Mouse (Mus musculus) midbrain, embryonic 16.5 days (tissue): ENCODE measurements at regions not wholly inside any gene's neighbourhood (a gene's known extent, or its start where the extent isn't known, plus 50 kb on each side); places are given as distances from the start of the nearest gene placed in this dataset.

Experiments
- ATAC-seq: fragments of 200-750 bp; cut with Nextera tagmentation; 2 replicates; pipeline ENCODE4 v1.8.0; 2017; ENCODE audit warnings: moderate TSS enrichment
- H3K27ac ChIP-seq: fragments of 300-500 bp; sonication (generic); 2 replicates; pipeline ENCODE4 v1.5.1; 2014; ENCODE audit warnings: mild to moderate bottlenecking, low read length, mixed read lengths
- H3K27me3 ChIP-seq: fragments of 300-500 bp; sonication (generic); 2 replicates; pipeline ENCODE4 v1.6.1; 2014; ENCODE audit warnings: low read depth, low read length, mixed read lengths; ENCODE audit not compliant: control insufficient read depth, insufficient read depth
- H3K36me3 ChIP-seq: fragments of 300-500 bp; sonication (generic); 2 replicates; pipeline ENCODE4 v1.6.1; 2014; ENCODE audit warnings: mild to moderate bottlenecking, low read length, moderate library complexity, mixed read lengths; ENCODE audit not compliant: control insufficient read depth, insufficient read depth
- H3K4me1 ChIP-seq: fragments of 300-500 bp; sonication (generic); 2 replicates; pipeline ENCODE4 v1.6.1; 2014; ENCODE audit warnings: mild to moderate bottlenecking, low read length, mixed read lengths; ENCODE audit not compliant: control insufficient read depth, insufficient read depth
- H3K4me2 ChIP-seq: fragments of 300-500 bp; sonication (generic); 2 replicates; pipeline ENCODE4 v1.6.1; 2014; ENCODE audit warnings: mild to moderate bottlenecking, low read length, mixed read lengths
- H3K4me3 ChIP-seq: fragments of 300-500 bp; sonication (generic); 2 replicates; pipeline ENCODE4 v1.5.1; 2014; ENCODE audit warnings: low read depth, mild to moderate bottlenecking, low read length, moderate library complexity, mixed read lengths
- H3K9ac ChIP-seq: fragments of 300-500 bp; sonication (generic); 2 replicates; pipeline ENCODE4 v1.6.1; 2014; ENCODE audit warnings: low read depth, low read length, mixed read lengths
- H3K9me3 ChIP-seq: fragments of 300-500 bp; sonication (generic); replicated peaks from 2 replicates; pipeline ENCODE4 v1.6.1; 2014; ENCODE audit warnings: mild to moderate bottlenecking, low read length, mixed read lengths; ENCODE audit not compliant: control insufficient read depth, poor library complexity, severe bottlenecking
- WGBS: fragments of 180-500 bp; shearing (Covaris S2); extraction: QIAGEN DNeasy Blood & Tissue Kit; methylation state at CpG from one replicate; pipeline ENCODE4 v1.1.7; 2014; 5-methylcytosine and 5-hydroxymethylcytosine counted together

GRCm38 (mm10) chr5:119139816-119140215 lies 530.7 kb upstream of the Tbx3 start:
- peaks cover 2% of the 10 kb centered on the region; the same call in 1 of the 2 replicates for H3K4me1 ChIP-seq
- H3K9me3 ChIP-seq, result no peaks in the 10 kb centered on the region
- 87% methylated on average over 6 of the region's 6 CpGs for WGBS
- no peak for ATAC-seq
- no peak overlapping the region for H3K27ac ChIP-seq
- no peaks in the 10 kb centered on the region for H3K27me3 ChIP-seq
- H3K9ac ChIP-seq, result no peak overlapping the region
- no peaks in the 10 kb centered on the region for H3K36me3 ChIP-seq
- no peak overlapping the region for H3K4me2 ChIP-seq
- no peak overlapping the region for H3K4me3 ChIP-seq

GRCm38 (mm10) chr5:119143411-119143810 lies 527.1 kb upstream of the Tbx3 start:
- no peak for ATAC-seq
- H3K4me1 ChIP-seq, result peaks cover under 1% of the 10 kb centered on the region; the same call in 1 of the 2 replicates
- 47% methylated on average over 8 of the region's 8 CpGs for WGBS

GRCm38 (mm10) chr5:119149389-119150185 lies 520.9 kb upstream of the Tbx3 start:
- no peak for ATAC-seq
- Histone ChIP-seq H3K27ac (no peak overlapping the region), H3K4me1 (no peaks in the 10 kb centered on the region), H3K27me3 (no peaks in the 10 kb centered on the region), H3K36me3 (no peaks in the 10 kb centered on the region), H3K4me2 (no peak overlapping the region), H3K4me3 (no peak overlapping the region), H3K9ac (no peak overlapping the region), H3K9me3 (no peaks in the 10 kb centered on the region)
- WGBS, result 90% methylated on average over 25 of the region's 25 CpGs

More at GRCm38 (mm10) chr5:119143411-119143810, 527.1 kb upstream of the Tbx3 start:
- H3K36me3 ChIP-seq, result no peaks in the 10 kb centered on the region
- no peak overlapping the region for H3K4me2 ChIP-seq
- H3K9me3 ChIP-seq, result no peaks in the 10 kb centered on the region
- no peak overlapping the region for H3K4me3 ChIP-seq
- no peak overlapping the region for H3K27ac ChIP-seq
- H3K9ac ChIP-seq, result no peak overlapping the region
- no peaks in the 10 kb centered on the region for H3K27me3 ChIP-seq

GRCm38 (mm10) chr5:119153086-119153485 lies 517.4 kb upstream of the Tbx3 start:
- peaks cover 6% of the 10 kb centered on the region for H3K9me3 ChIP-seq
- H3K4me3 ChIP-seq, result no peak overlapping the region
- ATAC-seq, result no peak
- no peaks in the 10 kb centered on the region for H3K27me3 ChIP-seq
- no peak overlapping the region for H3K4me2 ChIP-seq
- H3K4me1 ChIP-seq, result no peaks in the 10 kb centered on the region
- no peaks in the 10 kb centered on the region for H3K36me3 ChIP-seq
- no peak overlapping the region for H3K27ac ChIP-seq
- no peak overlapping the region for H3K9ac ChIP-seq
- WGBS, result 92% methylated on average over 5 of the region's 5 CpGs

GRCm38 (mm10) chr5:119156638-119157037 lies 513.8 kb upstream of the Tbx3 start:
- H3K27ac ChIP-seq, result no peak overlapping the region

GRCm38 (mm10) chr5:119158171-119158570 lies 512.3 kb upstream of the Tbx3 start:
- Histone ChIP-seq H3K27me3 (no peaks in the 10 kb centered on the region), H3K27ac (no peak overlapping the region), H3K36me3 (no peaks in the 10 kb centered on the region), H3K9me3 (peaks cover 6% of the 10 kb centered on the region), H3K9ac (no peak overlapping the region), H3K4me2 (no peak overlapping the region), H3K4me3 (no peak overlapping the region), H3K4me1 (no peaks in the 10 kb centered on the region)
- no peak for ATAC-seq
- WGBS, result 82% methylated on average over 4 of the region's 4 CpGs

More at GRCm38 (mm10) chr5:119156638-119157037, 513.8 kb upstream of the Tbx3 start:
- no peak overlapping the region for H3K4me2 ChIP-seq
- 88% methylated on average over 6 of the region's 6 CpGs for WGBS
- no peak for ATAC-seq
- no peak overlapping the region for H3K4me3 ChIP-seq
- peaks cover 6% of the 10 kb centered on the region for H3K9me3 ChIP-seq
- no peaks in the 10 kb centered on the region for H3K36me3 ChIP-seq
- H3K4me1 ChIP-seq, result no peaks in the 10 kb centered on the region
- H3K27me3 ChIP-seq, result no peaks in the 10 kb centered on the region
- H3K9ac ChIP-seq, result no peak overlapping the region

GRCm38 (mm10) chr5:119162132-119162675 lies 508.3 kb upstream of the Tbx3 start:
- Histone ChIP-seq H3K27me3 (no peaks in the 10 kb centered on the region), H3K9me3 (no peaks in the 10 kb centered on the region), H3K36me3 (no peaks in the 10 kb centered on the region), H3K4me2 (no peak overlapping the region), H3K27ac (no peak overlapping the region), H3K4me3 (no peak overlapping the region), H3K4me1 (no peaks in the 10 kb centered on the region), H3K9ac (no peak overlapping the region)
- WGBS, result 70% methylated on average over 13 of the region's 13 CpGs
- no peak for ATAC-seq

- ATAC-seq, result peak; percentile 45; the same call in 1 of the 2 replicates
- H3K4me1 ChIP-seq, result no peaks in the 10 kb centered on the region
- H3K4me3 ChIP-seq, result no peak overlapping the region
- H3K27me3 ChIP-seq, result no peaks in the 10 kb centered on the region
- no peak overlapping the region for H3K9ac ChIP-seq
- no peak overlapping the region for H3K27ac ChIP-seq
- no peak overlapping the region for H3K4me2 ChIP-seq
- H3K36me3 ChIP-seq, result no peaks in the 10 kb centered on the region
- WGBS, result 73% methylated on average over 17 of the region's 17 CpGs
- no peaks in the 10 kb centered on the region for H3K9me3 ChIP-seq
Measured at GRCm38 (mm10) chr5:119167718-119168117, 502.8 kb upstream of the Tbx3 start.

- Histone ChIP-seq H3K9me3 (no peaks in the 10 kb centered on the region), H3K9ac (no peak overlapping the region), H3K27ac (no peak overlapping the region), H3K4me1 (no peaks in the 10 kb centered on the region), H3K4me2 (no peak overlapping the region), H3K4me3 (no peak overlapping the region), H3K36me3 (no peaks in the 10 kb centered on the region), H3K27me3 (no peaks in the 10 kb centered on the region)
- WGBS, result 96% methylated on average over 7 of the region's 7 CpGs
- ATAC-seq, result no peak
Measured at GRCm38 (mm10) chr5:119169274-119169673, 501.2 kb upstream of the Tbx3 start.
